Mouse (Mus musculus): Measurements from ENCODE around the gene Ubqln1. TPM values are rescaled to one million over a fixed set of nuclear protein-coding genes. Genes with fewer than 3 reads are reported as not detected.

The Ubqln1 gene
- polyA plus RNA-seq, 1 experiment = 95.2 TPM

GRCm38 (mm10) chr13:58127766-58128361 is 87.6 kb downstream of the Ubqln1 start:
- peak overlapping the region; percentile 95 for H3K4me3 ChIP-seq (ENCODE audit: control insufficient read depth, low read depth, low read length)
- peaks cover 5% of the 10 kb centered on the region; the same call in 1 of the 2 replicates for H3K36me3 ChIP-seq (ENCODE audit: control insufficient read depth, insufficient read depth, low read length)
- H3K27me3 ChIP-seq (ENCODE audit: control insufficient read depth, insufficient read depth, low read length) = no peaks in the 10 kb centered on the region
- TF ChIP-seq POLR2A (IDR thresholded peaks at IDR 0.05; ENCODE audit: control insufficient read depth, low read depth, low read length) (peak; percentile 40; the same call in 1 of the 2 replicates), CTCF (IDR thresholded peaks at IDR 0.05; ENCODE audit: control insufficient read depth, insufficient read depth, insufficient replicate concordance, low read depth, low read length) (no peak)
- H3K27ac ChIP-seq (ENCODE audit: control insufficient read depth, insufficient read depth, low read depth, low read length) = peak overlapping the region; percentile 100
- peaks cover 3% of the 10 kb centered on the region for H3K4me1 ChIP-seq (ENCODE audit: control insufficient read depth, insufficient read depth, low read length)

- H3K27me3 ChIP-seq (ENCODE audit: control insufficient read depth, insufficient read depth, low read length) = no peaks in the 10 kb centered on the region
- TF ChIP-seq CTCF (IDR thresholded peaks at IDR 0.05; ENCODE audit: control insufficient read depth, insufficient read depth, insufficient replicate concordance, low read depth, low read length) (no peak), POLR2A (IDR thresholded peaks at IDR 0.05; ENCODE audit: control insufficient read depth, low read depth, low read length) (no peak)
- peaks cover 5% of the 10 kb centered on the region; the same call in 1 of the 2 replicates for H3K36me3 ChIP-seq (ENCODE audit: control insufficient read depth, insufficient read depth, low read length)
- peak overlapping the region; percentile 95 for H3K4me3 ChIP-seq (ENCODE audit: control insufficient read depth, low read depth, low read length)
- H3K27ac ChIP-seq (ENCODE audit: control insufficient read depth, insufficient read depth, low read depth, low read length) = peak overlapping the region; percentile 100
- peaks cover 3% of the 10 kb centered on the region for H3K4me1 ChIP-seq (ENCODE audit: control insufficient read depth, insufficient read depth, low read length)
Observed at GRCm38 (mm10) chr13:58126862-58127765, 88.3 kb downstream of the Ubqln1 start.

Other genes with a start within 250 kb of the Ubqln1 start
- gene Klhl3, start 102.1 kb downstream of the Ubqln1 start, polyA plus RNA-seq (2012; rRNA removed) = 5.6 TPM in 2 replicates
- 36.8 and 45.7 TPM in 2 replicates for gene Hnrnpa0, start 87.1 kb downstream of the Ubqln1 start, polyA plus RNA-seq (2012; rRNA removed)
- gene Idnk, start 58.0 kb downstream of the Ubqln1 start, polyA plus RNA-seq (2012; rRNA removed) = 6.0 and 6.7 TPM in 2 replicates
- 195 and 220 TPM in 2 replicates for gene Gkap1, start 60.0 kb upstream of the Ubqln1 start, polyA plus RNA-seq (2012; rRNA removed)
- gene Kif27, start 143.5 kb upstream of the Ubqln1 start, polyA plus RNA-seq (2012; rRNA removed) = 57.6 and 60.5 TPM in 2 replicates
- gene 2210016F16Rik, start 169.6 kb upstream of the Ubqln1 start, polyA plus RNA-seq (2012; rRNA removed) = 3.4 and 3.9 TPM in 2 replicates
- 32.2 and 37.1 TPM in 2 replicates for gene Rmi1, start 186.6 kb upstream of the Ubqln1 start, polyA plus RNA-seq (2012; rRNA removed)
- gene Hnrnpk, start 187.7 kb upstream of the Ubqln1 start, polyA plus RNA-seq (2012; rRNA removed) = 185 and 215 TPM in 2 replicates